Mouse (Mus musculus): ENCODE data around the gene St3gal5.

DNA sequence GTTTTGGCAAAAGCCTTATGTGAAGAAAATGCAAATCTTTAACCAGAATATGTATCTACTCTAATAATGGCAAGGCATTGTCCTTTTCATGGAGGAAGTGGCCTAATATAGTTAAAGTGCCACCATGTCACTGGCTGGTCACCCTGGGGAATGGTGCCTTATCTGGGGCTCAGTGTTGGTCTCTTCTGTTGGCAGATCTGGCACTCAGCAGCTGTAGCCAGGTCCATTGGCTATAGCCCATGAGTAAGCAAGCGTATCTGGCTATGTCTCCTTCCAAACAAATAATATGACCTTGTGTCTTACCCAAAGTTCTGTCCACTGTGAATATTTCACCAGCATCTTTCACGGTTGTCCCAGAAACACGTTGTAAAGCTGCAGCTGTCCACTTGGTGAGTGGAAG lies 74.0 kb downstream of the St3gal5 start:
- no peak for TF ChIP-seq CTCF (IDR thresholded peaks at IDR 0.05; ENCODE audit: low read depth, low read length)
- TF ChIP-seq POLR2A (IDR thresholded peaks at IDR 0.05; ENCODE audit: borderline replicate concordance, low read depth, low read length), result no peak
